Mouse (Mus musculus): ENCODE measurements at regions not wholly inside any gene's neighbourhood (a gene's known extent, or its start where the extent isn't known, plus 50 kb on each side); places are given as distances from the start of the nearest gene placed in this dataset.
A peak's percentile ranks its signal among the peaks of the same experiment; 100 is the strongest.

- DNase-seq, result no peak
- intact Hi-C loops (cut with DNase I), result no loop called here
Observed at GRCm38 (mm10) chr1:136714987-136715386, 90.3 kb downstream of the Zfp281 start.

DNA sequence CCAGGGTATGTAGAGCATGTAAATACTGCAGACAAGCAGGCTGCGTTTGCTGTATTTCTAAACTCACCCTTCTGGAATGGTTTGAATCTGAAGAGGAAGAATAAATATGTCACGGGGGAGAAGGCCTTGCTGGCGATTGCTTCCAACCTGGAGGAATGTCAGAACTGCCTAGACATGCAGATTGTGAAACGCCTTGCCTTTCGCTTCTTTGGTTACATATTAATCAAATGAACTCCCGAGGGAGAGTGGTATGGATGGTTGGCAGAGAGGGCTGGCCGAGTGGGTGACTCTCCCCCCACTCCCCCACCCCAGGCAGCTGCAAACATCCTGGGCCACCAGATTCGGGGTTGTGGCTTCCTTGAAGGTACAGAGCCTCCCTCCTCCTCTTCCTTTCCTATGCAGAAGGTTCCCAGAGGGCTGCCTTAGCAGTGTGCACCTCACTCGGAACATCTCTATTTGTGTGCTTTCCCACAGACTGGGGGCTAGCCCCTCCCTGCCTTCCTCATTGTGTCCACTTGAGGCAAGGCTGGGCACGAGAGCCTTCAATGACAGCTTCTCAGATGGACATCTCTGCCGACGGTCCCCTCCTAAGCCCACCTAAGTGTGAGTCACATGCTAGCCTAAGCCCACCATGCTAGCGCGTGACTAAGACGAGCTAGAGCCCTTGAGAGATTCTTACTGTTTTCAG, 93.3 kb downstream of the Zfp281 start:
- no peak for DNase-seq
- intact Hi-C loops (cut with DNase I), result no loop called here

- DNase-seq, result no peak
- intact Hi-C loops (cut with DNase I), result no loop called here
Observed at GRCm38 (mm10) chr1:136723839-136724443, 99.2 kb downstream of the Zfp281 start.

DNA sequence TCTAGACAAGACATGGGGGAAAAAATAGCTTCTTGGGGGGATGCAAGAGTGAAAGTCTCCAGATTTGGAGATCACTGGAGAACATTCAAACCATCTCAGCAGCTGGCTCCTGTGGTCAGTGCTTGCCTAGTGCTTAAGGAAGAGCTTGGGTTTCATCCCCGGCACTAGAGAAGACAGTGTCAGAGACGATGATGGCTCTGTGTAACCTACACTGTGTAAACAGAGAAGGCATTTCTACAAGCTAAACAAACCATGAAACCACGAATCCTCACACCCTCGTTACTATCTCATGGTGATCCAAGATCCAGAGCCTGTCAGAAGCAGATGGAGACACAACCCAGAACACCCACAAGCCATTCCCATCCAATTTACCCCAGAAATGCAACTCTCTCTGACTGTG, 100.5 kb downstream of the Zfp281 start:
- intact Hi-C loops (cut with DNase I), result no loop called here
- DNase-seq, result no peak

DNA sequence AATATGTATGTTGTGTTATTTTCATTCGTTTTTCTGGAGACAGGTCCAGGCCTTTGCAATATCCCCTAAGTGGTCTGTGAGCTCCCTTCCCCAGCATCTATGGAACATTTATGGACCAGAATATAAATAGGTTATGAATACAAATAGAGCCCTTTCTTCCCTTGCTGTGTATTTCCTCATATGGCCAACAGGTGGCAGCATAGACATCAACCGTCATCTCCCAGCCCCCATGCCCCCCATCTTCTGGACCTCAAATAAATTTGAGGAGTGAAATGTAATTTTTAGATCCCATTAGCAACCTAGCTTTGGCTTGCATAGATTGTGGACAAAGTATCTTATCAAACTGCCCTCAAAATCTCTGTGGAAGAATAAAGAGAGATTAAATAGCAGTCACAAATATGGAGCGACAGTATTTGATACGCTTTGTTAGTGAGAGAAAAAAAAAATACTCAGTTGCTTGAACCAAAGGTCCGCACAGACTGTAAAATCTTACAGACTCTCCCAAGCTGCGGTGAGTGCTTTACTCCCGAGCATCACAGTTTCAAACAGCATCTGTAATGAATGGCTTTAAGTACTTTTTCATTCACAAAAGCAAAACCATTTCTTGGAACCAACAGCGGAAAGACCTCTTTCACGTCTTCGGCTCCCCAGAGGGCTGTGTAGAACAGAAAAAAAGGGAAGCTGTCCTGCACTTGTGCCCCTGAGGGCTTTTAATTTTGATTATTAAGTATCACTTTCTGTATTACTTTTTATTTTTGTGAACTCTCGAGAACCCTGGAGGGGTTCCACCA, 101.6 kb downstream of the Zfp281 start:
- DNase-seq, result no peak
- intact Hi-C loops (cut with DNase I), result no loop called here

DNA sequence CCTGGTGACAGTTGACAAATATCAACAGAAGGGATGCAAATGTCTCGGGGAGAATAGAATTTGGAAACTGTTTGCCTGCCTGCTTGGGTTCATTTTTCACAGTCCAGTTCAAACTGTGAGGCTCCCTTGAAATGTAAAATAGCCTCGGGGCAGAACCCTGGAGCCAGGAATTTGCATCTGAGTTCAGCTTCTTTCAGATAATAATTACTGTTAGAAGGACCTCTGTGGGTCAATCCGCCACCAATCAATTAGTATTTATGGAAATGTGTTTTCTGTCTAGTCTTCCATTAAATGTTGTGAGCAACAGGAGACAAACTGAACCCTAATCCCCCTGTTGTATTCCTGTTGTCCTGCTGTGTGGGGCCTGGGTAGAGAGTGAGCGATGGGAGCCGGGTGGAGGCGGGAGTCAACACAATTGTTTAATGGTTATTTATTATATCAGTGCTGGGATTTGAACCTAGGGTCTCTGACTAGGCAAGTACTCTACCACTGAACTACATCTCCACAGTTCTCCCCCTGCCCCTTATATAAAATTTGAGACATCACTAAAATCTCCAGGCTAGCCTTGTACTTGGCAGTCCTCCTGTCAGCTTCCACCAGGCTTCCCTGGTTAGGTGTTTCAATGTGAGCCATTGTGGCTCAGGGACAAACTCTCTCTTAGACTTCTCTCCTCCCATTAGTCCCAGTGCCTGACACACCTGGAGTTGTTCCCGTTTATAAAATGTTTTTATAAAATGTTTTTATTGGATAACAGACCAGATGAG, 103.3 kb downstream of the Zfp281 start:
- no peak for DNase-seq
- intact Hi-C loops (cut with DNase I), result no loop called here

DNA sequence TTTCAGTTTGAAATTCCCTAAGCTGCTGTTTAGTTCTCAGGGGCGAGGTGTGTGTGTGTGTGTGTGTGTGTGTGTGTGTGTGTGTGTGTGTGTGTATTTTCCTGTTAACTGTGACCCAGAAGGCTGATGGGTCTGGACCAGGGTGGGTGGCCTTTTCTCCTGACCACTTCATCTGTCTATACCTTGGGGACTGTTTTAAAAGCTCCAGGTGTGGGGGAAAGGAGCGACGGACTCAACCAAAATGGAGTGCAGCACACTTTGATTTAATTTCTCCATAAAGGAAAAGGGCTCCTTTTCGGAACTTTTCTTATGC, 103.9 kb downstream of the Zfp281 start:
- DNase-seq, result no peak
- intact Hi-C loops (cut with DNase I), result no loop called here

DNA sequence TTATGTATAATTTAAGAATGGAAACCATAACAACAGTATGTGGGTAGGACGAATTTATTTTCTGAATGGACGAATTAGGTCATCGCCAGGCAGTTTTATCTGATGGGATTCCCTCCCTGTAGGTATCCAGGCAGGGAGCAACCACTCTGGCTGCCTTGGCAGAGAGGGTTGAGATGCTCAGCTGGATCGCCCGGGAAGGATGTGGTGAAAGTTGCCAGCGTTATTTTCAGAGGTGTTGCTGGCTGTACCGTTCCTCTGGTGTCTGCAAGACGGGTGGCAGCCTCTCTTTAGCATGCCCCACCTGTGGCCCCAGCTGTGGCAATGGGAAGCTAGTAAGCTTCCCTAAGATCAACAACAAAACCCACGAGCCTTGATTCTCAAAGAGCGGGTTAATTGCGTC, 105.9 kb downstream of the Zfp281 start:
- no peak for DNase-seq
- intact Hi-C loops (cut with DNase I), result loop anchor here (5.0 kb wide), 1 partner anchor 48 kb away; no protein-coding TSS in a partner anchor

- intact Hi-C loops (cut with DNase I), result no loop called here
- no peak for DNase-seq
Observed at GRCm38 (mm10) chr1:136738030-136738429, 113.3 kb downstream of the Zfp281 start.

DNA sequence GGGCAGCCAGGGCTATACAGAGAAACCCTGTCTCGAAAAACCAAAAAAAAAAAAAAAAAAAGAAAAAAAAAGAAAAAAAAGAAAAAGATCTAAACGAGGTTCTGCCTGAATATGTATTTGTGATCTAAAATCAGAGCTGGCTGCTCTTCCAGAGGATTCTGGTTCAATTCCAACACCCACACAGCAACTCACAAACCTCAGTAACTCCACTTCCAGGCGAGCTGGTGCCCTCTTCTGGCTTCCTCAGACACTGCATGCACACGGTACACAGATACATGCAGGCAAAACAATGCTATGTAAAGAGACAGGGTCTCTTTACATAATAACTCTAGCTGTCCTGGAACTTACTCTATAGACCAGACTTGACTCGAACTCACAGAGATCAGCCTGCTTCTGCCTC, 114.8 kb downstream of the Zfp281 start:
- DNase-seq, result peak; percentile 62 to 68
- intact Hi-C loops (cut with DNase I), result no loop called here

DNA sequence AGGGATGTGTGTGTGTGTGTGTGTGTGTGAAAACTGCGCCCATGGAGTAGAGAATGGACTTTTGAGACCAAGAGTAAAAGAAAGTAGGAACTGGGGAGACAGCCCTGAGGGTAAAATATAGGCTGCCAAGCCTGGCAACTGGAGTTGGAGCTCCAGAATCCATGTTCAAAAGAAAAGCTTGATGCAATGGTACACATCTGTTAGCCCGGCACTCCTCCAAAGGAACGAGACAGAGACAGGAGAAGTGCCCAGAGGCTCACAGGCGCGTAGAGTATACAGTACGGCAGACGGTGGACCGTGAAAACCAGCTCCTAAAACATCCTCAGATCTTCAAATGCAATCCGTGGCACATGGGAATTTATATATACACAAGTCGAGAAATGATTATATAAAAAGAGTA, 116.4 kb downstream of the Zfp281 start:
- intact Hi-C loops (cut with DNase I), result loop anchor here (2.0 to 10.0 kb wide), 3 partner anchors 119 to 484 kb away; partner anchors contain the start of gene Zfp281
- no peak for DNase-seq

DNA sequence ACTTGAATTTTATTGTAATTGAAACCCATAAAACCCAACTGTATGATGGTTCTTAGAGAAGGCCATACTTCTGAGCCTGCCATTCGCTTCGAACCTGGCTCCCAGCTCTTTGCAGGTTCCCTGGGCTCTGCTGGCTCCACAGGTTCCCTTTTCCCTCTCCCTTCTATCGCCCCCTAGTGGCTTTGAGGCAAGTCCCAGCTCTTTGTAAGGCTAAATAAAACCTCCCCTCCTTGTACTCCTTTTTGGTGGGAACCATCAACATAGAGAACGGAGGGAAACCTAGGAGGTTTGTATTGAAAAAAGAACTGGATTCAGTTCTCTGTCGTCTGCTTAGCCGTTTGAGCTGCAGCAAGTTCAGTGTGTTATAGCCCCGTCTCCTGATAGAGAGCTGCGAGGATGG, 124.5 kb downstream of the Zfp281 start:
- intact Hi-C loops (cut with DNase I), result loop anchor here (10.0 kb wide), 1 partner anchor 476 kb away; no protein-coding TSS in a partner anchor
- no peak for DNase-seq

GRCm38 (mm10) chr1:136751464-136752191, 126.9 kb downstream of the Zfp281 start:
- intact Hi-C loops (cut with DNase I), result no loop called here
- no peak for DNase-seq

- no peak for DNase-seq
- intact Hi-C loops (cut with DNase I), result no loop called here
Observed at GRCm38 (mm10) chr1:136754286-136754685, 129.6 kb downstream of the Zfp281 start.

GRCm38 (mm10) chr1:136758730-136759129, 134.0 kb downstream of the Zfp281 start:
- intact Hi-C loops (cut with DNase I), result no loop called here
- no peak for DNase-seq

DNA sequence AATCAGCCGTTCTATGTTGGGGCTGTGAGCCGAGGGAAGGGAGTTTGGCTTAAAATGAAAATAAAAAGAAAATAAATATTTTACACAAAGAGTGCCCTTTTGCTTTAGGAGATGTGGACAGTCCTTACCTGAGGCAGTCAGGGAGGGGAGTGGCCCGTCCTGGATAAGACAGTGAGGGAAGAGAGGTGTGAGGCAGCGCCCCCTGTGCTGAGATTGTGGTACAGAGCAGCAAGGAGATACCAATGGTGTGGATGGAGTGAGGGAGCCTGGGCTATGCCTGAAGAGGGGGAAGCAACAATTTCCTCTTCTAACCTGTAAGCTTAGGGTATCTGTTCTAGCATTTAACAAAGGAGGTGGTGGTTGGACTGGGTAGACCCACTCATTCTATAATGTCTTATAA, 134.5 kb downstream of the Zfp281 start:
- no peak for DNase-seq
- intact Hi-C loops (cut with DNase I), result no loop called here

DNA sequence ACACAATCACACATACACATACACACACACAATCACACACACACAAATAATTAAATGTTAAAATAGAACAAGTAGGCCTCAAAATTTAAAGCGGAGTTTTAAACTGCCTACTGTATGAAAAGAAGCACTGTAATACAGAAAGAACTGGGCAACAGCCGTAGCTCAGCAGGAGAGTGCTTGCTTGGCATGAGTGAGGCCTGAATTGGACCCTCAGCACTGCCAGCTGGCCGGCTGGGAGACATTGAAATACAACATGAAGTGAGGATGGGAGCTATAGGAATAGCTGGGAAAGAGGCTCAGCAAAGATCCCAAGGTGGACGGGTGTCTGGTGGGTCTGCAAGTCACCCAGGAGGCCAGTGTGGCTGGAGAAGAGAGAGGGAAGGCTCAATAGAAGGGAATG, 136.8 kb downstream of the Zfp281 start:
- no peak for DNase-seq
- intact Hi-C loops (cut with DNase I), result no loop called here

- DNase-seq, result no peak
- intact Hi-C loops (cut with DNase I), result no loop called here
Observed at GRCm38 (mm10) chr1:136768969-136769401, 144.3 kb downstream of the Zfp281 start.

DNA sequence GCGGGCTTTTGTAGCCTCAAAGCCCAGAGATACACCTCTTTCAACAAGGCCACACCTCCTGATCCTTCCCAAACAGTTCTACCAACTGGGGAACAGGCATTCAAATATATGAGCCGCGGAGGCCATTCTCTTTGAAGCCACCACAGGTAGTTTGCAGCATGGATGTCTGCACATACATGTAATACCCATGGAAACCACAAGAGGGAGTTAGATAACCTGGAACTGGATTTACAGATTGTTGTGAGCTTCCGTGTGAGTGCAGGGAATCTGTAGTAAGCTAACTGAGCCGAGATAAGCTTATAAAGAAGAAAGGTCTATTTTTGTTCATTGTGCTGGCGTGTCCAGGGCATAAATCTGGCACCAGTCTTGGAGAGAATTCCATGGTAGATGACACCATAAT, 149.0 kb downstream of the Zfp281 start:
- intact Hi-C loops (cut with DNase I), result no loop called here
- DNase-seq, result no peak

DNA sequence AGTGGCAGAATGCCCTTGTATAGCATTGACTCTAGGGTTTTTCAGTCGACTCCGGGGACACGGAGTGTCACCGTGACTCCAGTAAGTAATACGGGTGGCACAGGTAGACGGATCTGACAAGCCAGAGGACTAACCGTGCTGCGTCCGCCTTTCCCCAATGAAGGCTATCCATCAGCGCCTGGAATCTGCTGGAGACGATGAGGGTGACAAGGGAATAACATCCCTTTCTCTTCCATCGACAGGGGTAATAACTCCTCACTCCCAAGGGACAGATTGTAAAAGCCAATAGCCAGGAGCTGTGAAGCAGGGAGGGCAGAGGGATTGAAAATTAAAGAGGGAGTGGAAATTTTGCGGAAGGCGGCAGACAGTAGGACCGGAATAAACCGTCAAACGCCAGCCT, 151.5 kb downstream of the Zfp281 start:
- intact Hi-C loops (cut with DNase I), result no loop called here
- no peak for DNase-seq

Data from gastrocnemius, postnatal 36 days (tissue).